Mouse (Mus musculus): Measurements from ENCODE around the gene Bnipl.
A peak's percentile ranks its signal among the peaks of the same experiment; 100 is the strongest.

Gene Bnipl

DNA sequence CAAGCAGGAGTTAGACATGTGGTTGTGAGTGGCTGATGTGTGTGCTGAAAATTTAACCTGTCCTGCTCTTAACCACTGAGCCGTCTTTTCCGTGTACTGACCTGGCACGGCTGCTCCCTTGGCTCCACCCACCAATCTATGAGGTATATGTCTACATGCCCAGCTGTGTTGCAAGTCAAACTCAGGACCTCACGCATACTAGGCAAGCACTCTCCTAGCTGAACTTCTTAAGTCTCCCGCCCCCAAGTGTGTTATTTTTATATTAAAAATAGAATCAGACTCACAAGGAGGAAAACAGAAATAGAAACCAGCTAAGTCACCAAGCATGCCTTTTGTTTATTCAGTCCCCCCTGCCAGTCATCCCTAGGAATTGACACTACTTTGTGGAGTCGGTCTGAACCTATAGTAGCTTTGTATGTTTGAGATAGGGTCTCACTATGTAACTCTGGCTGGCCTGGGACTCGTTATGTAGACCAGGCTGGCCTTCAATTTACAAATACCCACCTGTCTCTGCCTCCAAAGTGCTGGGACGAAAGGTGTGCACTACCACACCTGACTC, 13.4 kb downstream of the Bnipl start:
- DNase-seq (ENCODE audit: low spot score in 2 of 2), result no peak

- DNase-seq (ENCODE audit: low spot score in 2 of 2), result no peak
Observed at GRCm38 (mm10) chr3:95235386-95236301, 15.3 kb downstream of the Bnipl start.

- no peak for DNase-seq (ENCODE audit: low spot score in 2 of 2)
Observed at GRCm38 (mm10) chr3:95233303-95233980, 17.6 kb downstream of the Bnipl start.

- no peak for DNase-seq (ENCODE audit: low spot score in 2 of 2)
Observed at GRCm38 (mm10) chr3:95232771-95233170, 18.2 kb downstream of the Bnipl start.

DNA sequence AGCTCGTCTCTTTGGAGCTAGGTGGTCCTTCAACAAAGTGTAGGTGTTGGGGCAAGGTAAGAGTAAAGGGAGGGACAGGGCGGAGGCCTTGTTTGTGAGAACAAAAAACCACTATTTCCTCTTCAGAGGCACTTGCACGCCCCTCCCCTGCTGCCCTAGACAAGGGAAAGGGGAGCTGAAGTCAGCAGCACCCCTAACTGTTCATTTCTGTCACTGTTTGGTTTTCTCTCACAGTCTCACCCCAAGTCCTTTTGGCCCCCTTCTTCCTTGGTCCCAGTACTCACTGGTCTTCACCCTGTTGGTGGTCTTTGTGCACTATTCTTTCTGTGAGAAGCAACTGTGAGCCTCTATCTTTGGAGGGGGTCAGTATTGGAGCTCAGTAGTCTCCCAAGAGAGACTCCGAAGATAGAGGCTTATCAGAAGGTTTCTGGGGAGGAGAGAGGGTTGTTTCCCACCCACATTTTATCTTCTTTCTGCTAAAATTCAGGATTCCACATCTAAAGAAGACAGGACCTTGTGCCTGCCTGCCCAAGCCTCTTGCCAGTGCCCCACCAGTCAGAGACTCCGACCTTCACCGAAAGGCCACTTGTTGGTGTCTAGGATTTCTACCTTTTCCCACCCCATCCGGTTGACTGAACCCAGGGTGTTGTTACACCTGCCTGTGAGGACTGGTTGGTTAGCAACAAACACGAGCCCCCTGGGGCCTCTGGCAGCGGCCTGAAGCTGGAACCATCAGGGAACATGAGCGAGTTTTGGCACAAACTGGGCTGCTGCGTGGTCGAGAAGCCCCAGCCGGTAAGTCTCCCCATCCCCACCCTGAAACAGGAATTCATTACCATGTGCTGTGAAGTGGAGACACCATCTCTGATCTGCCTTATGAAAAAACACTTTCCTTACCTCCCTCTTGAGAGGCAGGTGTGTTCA, 19.4 kb downstream of the Bnipl start, which contains the start of gene Mllt11:
Mllt11 (minus strand) TSS at position 874 of the 924 bp plus-strand sequence.
- DNase-seq (ENCODE audit: low spot score in 2 of 2), result no peak

DNA sequence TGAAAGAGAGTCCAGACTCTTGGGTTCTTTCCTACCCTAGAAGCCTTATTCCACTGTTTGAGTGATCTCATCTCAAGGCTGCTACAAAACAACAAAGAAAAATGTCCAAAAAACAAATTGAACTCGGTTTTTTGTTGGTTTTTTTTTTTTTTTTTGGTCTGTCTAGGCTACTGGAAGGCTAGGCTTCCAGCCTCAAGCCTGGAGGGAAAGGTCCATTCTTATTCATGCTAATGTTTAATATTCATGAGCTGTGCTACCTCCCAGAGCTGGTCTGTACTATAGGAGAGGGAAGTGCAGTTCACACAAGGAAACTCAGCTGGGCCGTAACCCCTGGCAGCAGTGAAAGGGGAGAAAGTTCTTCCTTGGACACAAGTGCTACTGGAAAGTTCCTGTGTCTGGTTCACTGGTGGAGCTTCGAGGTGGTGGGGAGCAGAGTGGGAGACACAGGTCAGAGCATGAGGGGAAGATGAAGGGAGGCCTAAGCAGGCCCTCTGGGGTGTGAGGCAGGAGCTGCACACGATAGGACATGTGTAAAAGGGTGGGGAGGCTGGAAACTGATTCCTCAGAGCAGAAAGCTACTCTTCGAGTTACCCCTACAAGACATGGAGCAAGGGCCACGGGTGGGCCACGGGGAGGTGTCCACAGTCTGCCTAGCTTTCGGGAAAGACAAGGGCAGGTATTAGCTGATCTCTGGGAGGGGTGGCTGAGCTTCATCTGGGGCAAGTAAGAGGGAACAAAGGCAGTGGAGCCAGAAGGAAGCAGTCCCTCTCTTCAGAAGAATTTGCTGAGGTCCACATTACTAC, 20.3 kb downstream of the Bnipl start:
- DNase-seq (ENCODE audit: low spot score in 2 of 2), result no peak

DNA sequence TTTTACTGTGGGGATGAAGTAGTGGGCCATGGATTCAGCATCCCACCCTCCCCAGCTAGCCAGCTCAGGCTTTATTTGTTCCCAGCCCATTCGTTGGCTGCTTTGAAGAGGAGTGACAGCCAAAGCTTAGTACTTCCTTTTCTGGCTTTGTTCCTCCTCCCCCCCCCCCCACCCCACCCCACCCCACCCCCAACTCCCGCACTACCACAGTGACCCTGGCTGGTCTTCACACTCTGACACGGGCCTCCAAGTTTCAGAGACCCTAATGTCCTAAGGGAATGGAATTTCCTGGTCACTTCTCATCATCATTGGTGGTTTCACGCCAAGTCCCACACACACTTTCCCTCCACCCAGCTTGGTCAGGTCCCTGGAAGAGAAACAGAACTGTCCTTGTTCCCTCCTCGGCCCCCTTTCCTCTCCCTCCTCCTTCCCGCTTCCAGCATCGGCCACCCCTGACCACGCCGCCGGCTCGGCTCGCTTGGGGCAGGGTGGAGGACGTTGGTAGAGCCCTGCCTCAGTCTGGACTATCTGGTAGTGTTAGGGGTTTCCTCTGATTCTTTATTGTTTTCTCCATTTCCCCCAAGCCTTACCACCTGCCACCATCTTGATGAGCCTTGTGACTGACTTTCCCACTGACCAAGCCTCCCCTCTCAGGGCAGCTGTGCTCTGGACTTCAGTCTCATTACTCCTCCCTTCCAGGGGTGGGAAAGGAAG, 21.1 kb downstream of the Bnipl start:
- DNase-seq (ENCODE audit: low spot score in 2 of 2), result peak; percentile 41 to 45

GRCm38 (mm10) chr3:95228894-95229780, 21.9 kb downstream of the Bnipl start:
- peak; percentile 75 to 79 for DNase-seq (ENCODE audit: low spot score in 2 of 2)

DNA sequence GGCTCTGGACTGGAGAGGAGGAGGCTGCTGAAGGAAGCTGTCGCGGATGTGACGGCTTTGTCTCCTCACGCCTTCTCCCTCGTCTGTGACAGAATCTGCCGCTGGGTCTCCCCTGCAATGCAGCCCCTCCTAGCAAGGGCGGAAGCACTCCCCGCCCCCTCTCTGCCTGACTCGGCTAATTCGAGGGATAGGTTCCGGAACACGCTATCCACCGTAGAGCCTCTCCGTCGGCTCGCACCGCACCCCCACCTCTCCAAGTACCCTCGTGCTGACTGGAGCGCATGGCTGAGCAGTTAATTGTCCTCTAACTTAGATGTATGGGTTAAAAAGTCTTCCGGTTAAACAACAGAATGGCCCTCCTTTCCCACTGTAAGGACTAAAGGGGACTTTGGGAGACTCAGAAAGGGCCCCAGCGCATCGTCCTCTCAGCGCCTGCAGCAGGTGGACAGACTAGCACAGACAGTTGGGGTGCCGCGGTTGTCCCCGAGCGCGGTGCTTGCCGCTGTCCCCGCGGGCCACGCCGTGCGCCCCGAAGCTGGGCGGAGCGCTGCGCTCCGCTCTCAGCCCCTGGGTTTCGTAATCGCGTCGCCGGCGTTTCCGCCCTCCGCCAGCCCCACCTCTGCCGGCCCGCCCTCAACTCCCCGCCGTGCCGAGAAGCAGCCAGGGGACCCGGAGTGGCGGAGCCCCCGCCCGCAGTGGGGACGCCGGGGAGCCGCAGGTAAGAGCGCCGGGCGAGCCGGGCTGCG, 22.7 kb downstream of the Bnipl start, which contains the start of gene Cdc42se1:
Cdc42se1 (plus strand) TSS at position 585 of the 746 bp plus-strand sequence.
- DNase-seq (ENCODE audit: low spot score in 2 of 2), result peak; percentile 91

- DNase-seq (ENCODE audit: low spot score in 2 of 2), result no peak
Observed at GRCm38 (mm10) chr3:95227214-95227613, 23.8 kb downstream of the Bnipl start.

- DNase-seq (ENCODE audit: low spot score in 2 of 2), result no peak
Observed at GRCm38 (mm10) chr3:95224295-95224694, 26.7 kb downstream of the Bnipl start.

DNA sequence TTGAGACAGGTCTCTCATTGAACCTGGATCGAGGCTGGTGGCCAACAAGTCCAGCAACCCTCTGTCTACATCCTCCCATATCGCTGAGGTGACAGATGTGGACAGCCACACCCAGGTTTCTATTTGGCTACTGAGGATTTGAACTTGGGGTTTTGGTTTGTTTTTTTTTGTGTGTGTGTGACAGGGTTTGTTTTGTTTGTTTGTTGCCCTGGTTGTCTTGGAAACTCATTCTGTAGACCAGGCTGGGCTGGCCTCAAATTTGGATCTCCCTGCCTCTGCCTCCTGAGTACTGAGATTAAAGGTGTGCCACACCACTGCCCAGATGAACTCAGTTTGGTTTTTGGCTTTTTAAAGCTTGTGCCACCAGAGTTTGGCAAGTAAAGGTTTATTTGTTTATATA, 28.0 kb downstream of the Bnipl start:
- no peak for DNase-seq (ENCODE audit: low spot score in 2 of 2)

GRCm38 (mm10) chr3:95218466-95219137, 32.4 kb downstream of the Bnipl start:
- no peak for DNase-seq (ENCODE audit: low spot score in 2 of 2)

DNA sequence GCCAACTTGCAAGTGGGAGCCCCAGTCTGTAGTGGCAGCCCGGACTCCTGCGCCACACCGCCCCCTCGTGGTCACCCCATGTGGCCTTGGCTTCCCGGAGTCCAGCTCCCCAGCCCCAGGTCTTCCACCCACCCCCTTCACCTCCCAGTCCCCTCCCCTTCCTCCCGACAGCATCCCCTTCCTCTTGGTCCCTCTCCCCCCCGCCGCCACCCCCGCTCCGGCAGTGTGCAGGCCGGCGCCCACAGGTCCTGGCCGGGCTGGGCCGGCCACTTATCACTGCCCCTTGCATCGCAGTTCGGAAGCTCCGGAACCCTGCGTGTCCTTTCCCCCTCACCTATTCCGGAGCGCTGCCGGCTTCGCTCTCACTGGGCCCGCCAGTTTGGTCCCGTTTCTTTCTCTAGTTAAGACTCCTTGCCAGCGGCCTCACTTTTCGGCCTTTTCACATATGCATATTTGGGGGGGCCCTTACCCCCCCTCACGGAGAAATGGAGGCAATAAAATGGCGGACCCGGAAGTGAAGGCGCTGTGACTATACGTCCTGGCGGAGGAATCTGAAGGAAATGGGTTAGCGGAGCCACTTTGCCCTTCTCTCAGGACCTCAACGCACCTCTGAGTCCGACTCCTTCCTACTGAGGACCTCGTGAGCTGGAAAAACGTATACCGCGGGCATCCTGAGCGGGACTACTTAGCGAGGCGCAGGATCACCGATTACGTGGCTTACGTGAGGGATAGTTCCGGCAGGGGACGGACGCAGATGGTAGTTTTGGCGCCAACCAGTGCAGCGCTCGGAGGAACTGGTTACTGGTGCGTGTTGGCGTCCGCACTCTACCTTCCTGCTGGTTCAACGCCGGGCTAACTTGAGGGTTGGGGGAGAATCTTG, 33.5 kb downstream of the Bnipl start, which contains the start of gene Gabpb2:
Gabpb2 (minus strand) TSS at position 662 of the 880 bp plus-strand sequence.
- DNase-seq (ENCODE audit: low spot score in 2 of 2), result peak; percentile 88 to 91

DNA sequence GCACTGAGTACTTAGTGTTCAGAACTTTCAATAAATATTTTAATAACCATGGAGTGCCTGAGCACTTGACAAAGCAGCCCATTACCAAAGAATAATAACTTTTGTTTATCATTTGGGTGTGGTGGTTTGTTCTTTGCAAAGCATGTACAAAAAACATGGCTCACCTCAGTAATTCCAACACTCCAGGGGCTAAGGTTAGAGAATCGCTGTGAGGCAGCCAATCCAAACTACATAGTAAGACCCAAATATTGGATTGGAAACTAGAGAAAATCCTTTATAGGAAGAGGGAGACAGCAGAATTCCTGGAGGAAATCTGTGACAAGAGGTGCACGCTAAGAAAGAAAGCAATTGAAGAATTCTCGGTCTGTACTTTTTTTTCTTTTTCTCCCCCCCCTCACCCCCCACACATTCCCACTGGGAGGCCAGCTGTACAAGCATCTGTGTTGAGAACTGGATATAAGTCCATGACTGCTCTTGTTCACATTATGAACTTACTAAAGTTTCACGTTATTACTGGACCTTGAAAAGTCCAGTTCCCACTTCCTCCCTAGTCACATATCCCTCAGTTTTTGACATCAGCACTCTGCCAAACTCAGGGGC, 34.2 kb downstream of the Bnipl start:
- DNase-seq (ENCODE audit: low spot score in 2 of 2), result no peak

- DNase-seq (ENCODE audit: low spot score in 2 of 2), result no peak
Observed at GRCm38 (mm10) chr3:95213609-95213975, 37.4 kb downstream of the Bnipl start.

Measured in right cerebral cortex, adult 2 months (tissue).